Mouse (Mus musculus) forebrain, embryonic 15.5 days (tissue): ENCODE data around the gene Dlg1. TPM values are rescaled to one million over a fixed set of nuclear protein-coding genes. Genes with fewer than 3 reads are reported as not detected.
A peak's percentile ranks its signal among the peaks of the same experiment; 100 is the strongest.

ENCODE experiments used
- ATAC-seq: fragments of 200-750 bp; cut with Nextera tagmentation; replicated peaks from 2 replicates; pipeline ENCODE4 v1.8.0; 2017; ENCODE audit warnings: mild to moderate bottlenecking, moderate TSS enrichment, moderate library complexity
- H3K27ac ChIP-seq: fragments of 300-500 bp; sonication (generic); replicated peaks from 2 replicates; pipeline ENCODE4 v1.5.1; 2015; ENCODE audit warnings: mild to moderate bottlenecking, inconsistent platforms
- H3K27me3 ChIP-seq: fragments of 300-500 bp; sonication (generic); 2 replicates; pipeline ENCODE4 v1.6.1; 2015; ENCODE audit warnings: inconsistent platforms
- H3K36me3 ChIP-seq: fragments of 300-500 bp; sonication (generic); 2 replicates; pipeline ENCODE4 v1.6.1; 2015; ENCODE audit warnings: mild to moderate bottlenecking, inconsistent platforms
- H3K4me1 ChIP-seq: fragments of 300-500 bp; sonication (generic); 2 replicates; pipeline ENCODE4 v1.6.1; 2015; ENCODE audit warnings: inconsistent platforms
- H3K4me2 ChIP-seq: fragments of 300-500 bp; sonication (generic); replicated peaks from 2 replicates; pipeline ENCODE4 v1.6.1; 2015; ENCODE audit warnings: mild to moderate bottlenecking, inconsistent platforms
- H3K4me3 ChIP-seq: fragments of 300-500 bp; sonication (generic); 2 replicates; pipeline ENCODE4 v1.5.1; 2015; ENCODE audit warnings: mild to moderate bottlenecking, inconsistent platforms
- H3K9ac ChIP-seq: fragments of 300-500 bp; sonication (generic); replicated peaks from 2 replicates; pipeline ENCODE4 v1.6.1; 2015; ENCODE audit warnings: mild to moderate bottlenecking, inconsistent platforms
- H3K9me3 ChIP-seq: fragments of 300-500 bp; sonication (generic); 2 replicates; pipeline ENCODE4 v1.6.1; 2016; ENCODE audit warnings: inconsistent platforms
- WGBS: fragments of 180-500 bp; shearing (Covaris S2); methylation state at CpG from one replicate; pipeline ENCODE4 v1.1.7; 2015; ENCODE audit warnings: mixed read lengths; 5-methylcytosine and 5-hydroxymethylcytosine counted together
- polyA plus RNA-seq: library from polyadenylated mRNA; unstranded; fragments of >200 nt; fragmentation: Nextera tagmentation; extraction: Ambion mirVana; gene quantifications from 2 replicates; pipeline ENCODE4 v1.2.1, GENCODE M21; 2015

Gene Dlg1
- polyA plus RNA-seq, 1 experiment from 2014 or later: 20.9 TPM

DNA sequence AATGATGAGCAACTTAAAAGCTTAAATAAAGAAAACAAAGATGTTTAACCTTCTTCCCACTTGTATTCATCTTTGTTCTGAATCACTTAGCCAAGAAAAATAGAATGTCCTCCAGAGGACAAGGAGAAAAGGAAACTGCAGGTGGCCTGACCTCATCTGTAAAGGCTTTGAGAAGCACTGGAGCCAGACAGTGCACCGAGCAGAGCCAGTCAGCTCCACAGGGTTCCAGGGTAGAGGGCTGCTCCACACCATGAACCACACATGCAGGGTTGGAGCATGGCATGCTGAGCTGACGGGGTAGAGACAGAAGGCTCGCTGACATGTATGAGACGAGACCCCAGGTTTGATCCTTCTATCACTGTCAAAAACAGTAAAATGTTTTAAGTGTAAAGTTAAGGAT lies 162.8 kb downstream of the Dlg1 start:
- Histone ChIP-seq H3K27ac (no peak overlapping the region), H3K27me3 (no peaks in the 10 kb centered on the region), H3K4me2 (no peak overlapping the region), H3K9me3 (no peaks in the 10 kb centered on the region), H3K9ac (no peak overlapping the region), H3K4me1 (no peaks in the 10 kb centered on the region), H3K4me3 (no peak overlapping the region), H3K36me3 (no peaks in the 10 kb centered on the region)
- 19% methylated on average over 4 of the region's 4 CpGs for WGBS
- no peak for ATAC-seq

DNA sequence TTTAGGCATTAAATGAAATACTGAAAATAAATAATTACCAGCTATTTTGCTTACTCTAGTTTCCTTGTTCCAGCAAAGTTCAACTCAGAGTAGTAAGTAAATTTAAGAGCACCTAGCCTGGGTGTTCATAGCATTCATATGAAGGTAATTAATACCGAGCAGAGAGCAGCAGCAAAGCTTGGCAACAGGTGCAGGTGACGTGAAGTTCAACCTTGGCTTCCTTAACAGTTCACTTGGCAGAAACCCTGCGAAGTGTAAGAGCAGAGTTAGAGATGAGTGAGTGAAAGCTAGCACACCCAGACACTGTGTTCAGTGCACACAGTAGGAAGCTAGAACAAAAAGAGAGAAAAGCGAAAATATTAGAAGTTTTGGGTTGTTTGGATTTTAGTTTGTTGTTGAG lies 167.5 kb downstream of the Dlg1 start:
- Histone ChIP-seq H3K4me2 (no peak overlapping the region), H3K36me3 (no peaks in the 10 kb centered on the region), H3K27me3 (no peaks in the 10 kb centered on the region), H3K4me1 (0 out of 2 replicates have a peak, but pooled peaks cover 2% of the 10 kb centered on the region), H3K9ac (no peak overlapping the region), H3K4me3 (no peak overlapping the region), H3K9me3 (no peaks in the 10 kb centered on the region), H3K27ac (no peak overlapping the region)
- WGBS: 83% methylated on average over 4 of the region's 4 CpGs
- no peak for ATAC-seq

DNA sequence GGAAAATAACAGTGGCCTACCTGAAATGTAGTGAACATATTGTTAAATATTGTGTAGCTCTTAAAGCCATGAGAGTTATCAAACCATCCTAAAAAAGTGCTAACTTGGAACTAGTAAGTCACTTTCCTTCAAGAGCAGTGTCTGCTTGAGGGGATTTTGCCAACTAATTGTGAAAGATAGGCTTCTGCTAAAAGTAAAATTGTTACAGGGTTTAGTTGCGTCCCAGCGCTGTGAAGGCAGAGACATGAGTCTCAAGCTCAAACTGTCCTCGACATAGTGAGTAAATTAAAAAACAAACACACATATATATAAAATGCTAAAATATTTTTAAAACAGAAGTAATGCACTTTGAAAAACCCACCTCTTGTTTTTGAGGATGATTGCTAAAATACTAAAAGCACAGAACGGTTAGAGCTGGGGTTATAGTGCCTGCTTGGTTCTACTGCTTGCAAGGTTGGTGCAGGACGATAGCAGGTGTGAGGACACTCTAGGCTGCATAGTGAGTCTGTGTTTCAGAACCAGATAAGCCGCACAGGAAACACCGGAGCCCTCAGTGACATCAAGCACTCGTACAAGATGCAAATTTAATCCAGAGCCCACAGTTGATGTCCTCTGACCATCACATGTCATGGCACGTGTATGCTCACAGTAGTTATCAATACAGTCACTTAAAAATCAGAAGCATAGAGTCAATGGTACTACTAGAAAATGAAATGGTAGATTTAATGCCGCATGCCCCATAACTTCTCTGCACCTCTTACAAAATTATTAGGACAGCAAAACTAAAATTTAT lies 169.6 kb downstream of the Dlg1 start:
- no peaks in the 10 kb centered on the region for H3K9me3 ChIP-seq
- H3K4me2 ChIP-seq: no peak overlapping the region
- no peak overlapping the region for H3K27ac ChIP-seq
- ATAC-seq: no peak
- no peaks in the 10 kb centered on the region for H3K27me3 ChIP-seq
- no peak overlapping the region for H3K9ac ChIP-seq
- no peak overlapping the region for H3K4me3 ChIP-seq
- H3K36me3 ChIP-seq: peaks cover 5% of the 10 kb centered on the region; the same call in 1 of the 2 replicates
- 0 out of 2 replicates have a peak, but pooled peaks cover 2% of the 10 kb centered on the region for H3K4me1 ChIP-seq
- 95% methylated on average over 10 of the region's 10 CpGs for WGBS

DNA sequence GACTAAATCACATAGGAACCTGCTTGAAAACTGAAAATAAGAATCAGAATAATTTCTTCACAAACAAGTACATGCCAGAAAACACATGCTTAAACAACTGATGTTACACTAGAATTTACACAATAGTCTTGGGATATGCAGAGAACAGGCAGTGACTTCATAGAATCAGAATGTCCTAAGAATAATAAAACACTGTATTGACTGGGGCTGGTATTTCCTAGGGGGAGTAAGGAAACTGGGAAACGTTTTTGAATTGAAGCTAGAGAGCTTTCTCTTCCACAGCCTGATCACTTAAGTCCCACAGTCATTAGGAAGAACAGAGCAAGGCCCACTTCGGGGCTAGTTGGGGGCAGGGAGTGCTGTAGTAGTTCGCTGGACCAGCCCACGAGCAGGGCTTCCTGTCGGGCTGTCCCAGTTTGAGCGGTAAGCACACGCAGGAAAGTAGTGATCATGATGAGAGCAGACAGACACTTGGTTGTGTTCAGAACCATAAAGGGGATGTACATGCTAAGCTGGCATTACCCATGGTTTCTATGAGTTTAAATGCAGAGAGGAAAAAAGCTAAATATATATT lies 170.9 kb downstream of the Dlg1 start:
- Histone ChIP-seq H3K9me3 (no peaks in the 10 kb centered on the region), H3K9ac (no peak overlapping the region), H3K4me3 (no peak overlapping the region), H3K27ac (0 out of 2 replicates have a peak overlapping the region, but pooled peaks have one; percentile 14), H3K4me2 (no peak overlapping the region), H3K4me1 (0 out of 2 replicates have a peak, but pooled peaks cover 2% of the 10 kb centered on the region), H3K36me3 (peaks cover 14% of the 10 kb centered on the region), H3K27me3 (no peaks in the 10 kb centered on the region)
- ATAC-seq: no peak
- 54% methylated on average over 7 of the region's 7 CpGs for WGBS

DNA sequence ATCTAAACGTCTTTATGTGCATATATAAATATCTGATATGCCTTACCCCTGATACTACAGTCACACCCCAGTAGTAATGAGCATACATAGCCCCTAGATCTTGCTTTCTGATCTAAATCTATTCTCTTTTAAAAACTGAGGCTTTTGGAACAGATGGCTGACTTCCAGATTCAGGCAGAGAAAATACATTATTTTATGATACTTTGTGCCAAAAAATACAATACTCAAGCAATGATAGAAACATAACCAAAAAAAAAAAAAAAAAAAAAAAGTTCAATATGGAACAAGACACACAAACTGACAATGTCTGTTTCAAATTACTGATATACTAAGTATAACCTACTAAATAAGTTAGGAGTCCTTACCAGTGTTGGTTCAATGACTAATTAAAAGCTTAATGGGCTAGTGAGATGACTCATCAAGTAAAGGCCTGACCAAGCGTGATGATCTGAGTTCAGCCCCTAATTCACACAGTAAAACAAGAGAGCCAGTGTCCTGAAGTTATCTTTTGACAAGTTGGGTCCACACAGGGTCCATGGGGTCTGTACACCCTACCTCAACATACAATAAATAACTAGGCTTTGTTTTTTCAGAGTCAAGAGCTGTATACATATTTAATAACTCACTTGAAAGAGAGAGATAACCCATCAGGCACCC lies 171.5 kb downstream of the Dlg1 start:
- 0 out of 2 replicates have a peak, but pooled peaks cover 2% of the 10 kb centered on the region for H3K4me1 ChIP-seq
- no peaks in the 10 kb centered on the region for H3K27me3 ChIP-seq
- H3K9ac ChIP-seq: no peak overlapping the region
- no peaks in the 10 kb centered on the region for H3K9me3 ChIP-seq
- no peak for ATAC-seq
- no peak overlapping the region for H3K4me3 ChIP-seq
- H3K36me3 ChIP-seq: peaks cover 14% of the 10 kb centered on the region
- no peak overlapping the region for H3K4me2 ChIP-seq
- no peak overlapping the region for H3K27ac ChIP-seq
- WGBS: 48% methylated on average over 2 of the region's 2 CpGs

DNA sequence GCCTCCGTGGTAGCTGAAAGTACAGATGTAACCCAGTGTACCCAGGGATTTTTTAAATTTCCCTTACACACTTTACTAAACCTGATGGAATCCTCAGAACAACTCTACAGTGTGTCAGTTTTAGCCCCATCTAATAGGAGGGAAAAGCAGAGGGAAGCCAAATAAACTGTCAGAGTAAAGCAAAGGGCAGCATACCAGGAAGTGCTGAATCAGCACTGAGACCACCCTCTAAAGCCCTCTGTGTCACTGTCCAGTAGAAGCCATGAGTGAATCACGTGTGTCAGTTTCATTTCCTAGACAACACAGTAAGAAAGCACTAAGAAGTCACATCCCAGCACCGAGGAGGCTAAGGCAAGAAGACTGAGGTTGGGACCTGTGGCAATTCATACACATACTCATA lies 174.1 kb downstream of the Dlg1 start:
- Histone ChIP-seq H3K4me1 (0 out of 2 replicates have a peak, but pooled peaks cover 2% of the 10 kb centered on the region), H3K4me3 (no peak overlapping the region), H3K9ac (no peak overlapping the region), H3K36me3 (peaks cover 14% of the 10 kb centered on the region), H3K9me3 (no peaks in the 10 kb centered on the region), H3K4me2 (no peak overlapping the region), H3K27me3 (no peaks in the 10 kb centered on the region), H3K27ac (no peak overlapping the region)
- ATAC-seq: no peak
- WGBS: 81% methylated on average over 3 of the region's 3 CpGs

DNA sequence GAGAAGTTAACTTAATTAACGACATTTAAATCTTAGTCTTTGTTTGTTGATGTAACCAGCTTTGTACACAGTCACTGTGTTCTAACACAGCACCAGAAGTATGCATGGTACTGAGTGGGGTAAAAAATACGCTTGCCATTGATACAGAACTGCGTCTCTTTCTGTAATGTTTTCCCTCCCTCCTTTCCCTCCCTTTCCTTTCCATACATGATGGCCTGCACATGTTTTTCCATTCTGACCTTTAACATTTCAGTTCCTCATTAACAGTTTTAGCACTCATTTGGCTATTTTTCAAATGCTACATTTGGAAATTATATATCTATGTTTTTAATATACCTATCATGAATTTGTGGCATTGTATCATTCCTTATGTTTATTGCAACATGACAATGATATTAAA lies 181.0 kb downstream of the Dlg1 start:
- H3K9me3 ChIP-seq: no peaks in the 10 kb centered on the region
- no peaks in the 10 kb centered on the region for H3K4me1 ChIP-seq
- H3K27me3 ChIP-seq: no peaks in the 10 kb centered on the region
- WGBS: 93% methylated on average over 3 of the region's 3 CpGs
- H3K4me3 ChIP-seq: no peak overlapping the region
- no peak overlapping the region for H3K4me2 ChIP-seq
- H3K9ac ChIP-seq: no peak overlapping the region
- H3K36me3 ChIP-seq: 0 out of 2 replicates have a peak, but pooled peaks cover 3% of the 10 kb centered on the region
- no peak overlapping the region for H3K27ac ChIP-seq
- ATAC-seq: no peak

DNA sequence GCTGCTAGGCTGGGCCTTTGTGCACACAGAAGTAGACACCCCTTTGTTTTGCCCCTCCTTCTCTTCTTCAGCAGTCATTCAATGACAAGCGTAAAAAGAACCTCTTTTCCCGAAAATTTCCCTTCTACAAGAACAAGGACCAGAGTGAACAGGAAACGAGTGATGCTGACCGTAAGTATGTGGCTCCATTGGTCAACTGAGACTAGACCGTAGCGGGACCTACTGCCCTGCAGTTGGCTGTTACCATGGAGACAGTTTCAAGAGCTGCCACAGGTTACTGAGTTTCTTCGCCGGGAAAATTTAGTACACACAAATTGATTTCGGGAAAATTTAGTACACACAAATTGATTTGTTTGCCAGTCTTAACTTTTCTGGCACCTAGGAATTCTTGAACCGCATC lies 183.5 kb downstream of the Dlg1 start:
- H3K27me3 ChIP-seq: no peaks in the 10 kb centered on the region
- no peak for ATAC-seq
- H3K27ac ChIP-seq: no peak overlapping the region
- H3K9me3 ChIP-seq: no peaks in the 10 kb centered on the region
- H3K4me1 ChIP-seq: no peaks in the 10 kb centered on the region
- H3K4me2 ChIP-seq: no peak overlapping the region
- no peak overlapping the region for H3K4me3 ChIP-seq
- H3K36me3 ChIP-seq: 0 out of 2 replicates have a peak, but pooled peaks cover 3% of the 10 kb centered on the region
- H3K9ac ChIP-seq: no peak overlapping the region
- 61% methylated on average over 10 of the region's 10 CpGs for WGBS

DNA sequence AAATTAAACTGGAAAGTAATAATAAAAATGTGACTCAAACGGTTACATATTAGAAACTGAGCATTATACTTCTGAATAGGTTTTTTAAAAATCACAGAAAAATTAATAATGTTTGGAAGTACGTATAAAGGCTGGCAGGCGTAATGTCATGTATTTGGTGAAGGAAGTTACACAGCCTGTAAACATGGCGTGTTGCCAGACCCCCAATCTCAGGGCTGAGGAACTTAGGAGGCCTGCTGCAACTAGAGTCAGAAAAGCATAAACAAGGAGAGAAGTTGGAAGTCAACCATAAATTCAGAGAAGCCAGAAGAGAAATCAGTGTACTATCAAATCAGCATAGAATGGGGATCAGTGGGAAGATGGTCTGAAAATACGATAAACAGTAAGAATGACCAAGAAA lies 200.7 kb downstream of the Dlg1 start:
- no peaks in the 10 kb centered on the region for H3K4me1 ChIP-seq
- H3K9ac ChIP-seq: no peak overlapping the region
- no peak overlapping the region for H3K4me2 ChIP-seq
- no peaks in the 10 kb centered on the region for H3K27me3 ChIP-seq
- 91% methylated on average over 5 of the region's 5 CpGs for WGBS
- H3K27ac ChIP-seq: no peak overlapping the region
- no peaks in the 10 kb centered on the region for H3K9me3 ChIP-seq
- H3K36me3 ChIP-seq: peaks cover 36% of the 10 kb centered on the region
- no peak overlapping the region for H3K4me3 ChIP-seq
- ATAC-seq: no peak

DNA sequence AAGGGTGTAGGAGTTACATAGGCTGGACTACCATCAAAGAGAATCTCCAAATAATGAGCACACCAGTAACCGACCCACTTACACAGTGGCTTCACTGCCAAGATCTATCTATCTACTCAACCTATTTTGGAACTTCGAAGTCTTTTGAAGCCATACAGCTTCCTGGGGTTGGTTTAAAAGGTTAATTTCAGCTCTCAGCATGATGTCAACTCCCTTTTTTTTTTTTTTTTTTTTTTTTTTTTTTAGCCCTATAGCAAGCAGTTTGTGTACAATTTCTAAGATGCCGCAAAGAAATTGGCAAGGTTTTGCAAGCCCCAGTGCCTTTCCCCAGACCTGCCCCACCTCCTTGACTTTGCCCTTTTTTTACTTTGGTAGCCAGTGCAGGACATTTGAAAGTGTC lies 202.0 kb downstream of the Dlg1 start:
- no peaks in the 10 kb centered on the region for H3K9me3 ChIP-seq
- H3K4me2 ChIP-seq: no peak overlapping the region
- H3K36me3 ChIP-seq: peaks cover 29% of the 10 kb centered on the region
- no peak overlapping the region for H3K4me3 ChIP-seq
- ATAC-seq: no peak
- no peaks in the 10 kb centered on the region for H3K27me3 ChIP-seq
- H3K4me1 ChIP-seq: no peaks in the 10 kb centered on the region
- no peak overlapping the region for H3K27ac ChIP-seq
- no peak overlapping the region for H3K9ac ChIP-seq
- WGBS: 43% methylated on average over 3 of the region's 3 CpGs

DNA sequence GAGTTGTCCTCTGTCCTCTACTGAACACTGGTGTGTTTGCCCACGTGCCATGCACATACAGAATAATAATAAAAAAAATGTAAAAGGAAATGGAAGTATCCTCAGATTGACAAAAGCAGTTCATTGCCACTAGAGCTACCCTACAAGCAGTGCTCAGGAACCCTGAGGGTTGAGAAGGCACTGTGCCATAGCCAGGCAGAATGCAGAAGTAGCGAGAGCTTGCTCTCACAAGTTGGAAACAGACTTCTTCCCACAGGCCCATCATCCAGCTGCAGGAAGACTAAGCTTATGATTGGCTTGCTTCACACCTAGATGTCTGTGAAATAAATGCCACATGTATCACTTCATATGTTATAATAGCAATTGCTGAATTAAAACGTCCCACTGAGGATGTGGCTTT lies 203.7 kb downstream of the Dlg1 start:
- H3K27me3 ChIP-seq: no peaks in the 10 kb centered on the region
- H3K36me3 ChIP-seq: peaks cover 23% of the 10 kb centered on the region
- no peak overlapping the region for H3K9ac ChIP-seq
- no peak overlapping the region for H3K27ac ChIP-seq
- 88% methylated on average over 3 of the region's 3 CpGs for WGBS
- H3K9me3 ChIP-seq: no peaks in the 10 kb centered on the region
- H3K4me2 ChIP-seq: no peak overlapping the region
- no peak overlapping the region for H3K4me3 ChIP-seq
- no peak for ATAC-seq
- H3K4me1 ChIP-seq: no peaks in the 10 kb centered on the region

DNA sequence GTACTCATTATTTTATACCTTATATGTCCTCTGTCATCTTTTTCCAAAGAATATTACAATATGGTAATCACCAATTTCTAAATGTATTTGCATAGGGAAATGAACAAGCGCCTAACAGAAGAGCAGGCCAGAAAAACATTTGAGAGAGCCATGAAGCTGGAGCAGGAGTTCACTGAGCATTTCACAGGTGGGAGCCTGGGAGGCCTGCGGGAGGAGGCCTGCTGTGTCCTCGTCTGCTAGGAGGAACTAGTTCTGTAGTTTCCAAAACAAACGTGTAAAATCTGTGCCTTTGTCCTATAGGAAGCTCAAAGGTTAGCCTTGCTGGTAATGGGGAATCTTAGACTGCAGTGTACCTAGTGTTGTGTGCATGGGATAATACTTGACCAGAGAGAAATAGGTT lies 204.5 kb downstream of the Dlg1 start:
- Histone ChIP-seq H3K4me2 (no peak overlapping the region), H3K4me3 (no peak overlapping the region), H3K27ac (no peak overlapping the region), H3K9me3 (no peaks in the 10 kb centered on the region), H3K27me3 (no peaks in the 10 kb centered on the region), H3K4me1 (no peaks in the 10 kb centered on the region), H3K9ac (no peak overlapping the region), H3K36me3 (peaks cover 21% of the 10 kb centered on the region)
- ATAC-seq: no peak
- WGBS: 81% methylated on average over 4 of the region's 4 CpGs
